Mouse (Mus musculus): ENCODE measurements around the gene Capn6.

GRCm38 (mm10) chrX:143815948-143816347 is 11.3 kb downstream of the Capn6 start:
- no peak for TF ChIP-seq POLR2A (IDR thresholded peaks at IDR 0.05; ENCODE audit: control insufficient read depth, extremely low read depth, insufficient read depth, low read length, poor library complexity)
- no peak for TF ChIP-seq CTCF (IDR thresholded peaks at IDR 0.05; ENCODE audit: borderline replicate concordance, control insufficient read depth, extremely low read depth, insufficient read depth, low read length, poor library complexity)

Data from thymus, adult 2 months (tissue).